Mouse (Mus musculus) forebrain, embryonic 10.5 days (tissue): Measurements from ENCODE around the gene Rsc1a1. TPM values are rescaled to one million over a fixed set of nuclear protein-coding genes. Genes with fewer than 3 reads are reported as not detected.

Source experiments
- DNase-seq: peaks from one replicate; pipeline ENCODE4 v3.0.0-alpha.2; 2017; ENCODE audit warnings: low spot score; ENCODE audit errors: extremely low spot score
- H3K27ac ChIP-seq: fragments of 300-500 bp; sonication (generic); 2 replicates; pipeline ENCODE4 v1.5.1; 2016; ENCODE audit warnings: mild to moderate bottlenecking
- H3K27me3 ChIP-seq: fragments of 300-500 bp; sonication (generic); 2 replicates; pipeline ENCODE4 v1.6.1; 2016; ENCODE audit warnings: mild to moderate bottlenecking; ENCODE audit not compliant: poor library complexity, severe bottlenecking
- H3K36me3 ChIP-seq: fragments of 300-500 bp; sonication (generic); replicated peaks from 2 replicates; pipeline ENCODE4 v1.6.1; 2016; ENCODE audit warnings: mild to moderate bottlenecking, moderate library complexity
- H3K4me1 ChIP-seq: fragments of 300-500 bp; sonication (generic); 2 replicates; pipeline ENCODE4 v1.6.1; 2016
- H3K4me3 ChIP-seq: fragments of 300-500 bp; sonication (generic); 2 replicates; pipeline ENCODE4 v1.5.1; 2016; ENCODE audit warnings: mild to moderate bottlenecking, moderate library complexity
- H3K9me3 ChIP-seq: fragments of 300-500 bp; sonication (generic); 2 replicates; pipeline ENCODE4 v1.6.1; 2016; ENCODE audit warnings: mild to moderate bottlenecking, moderate library complexity
- WGBS: fragments of 180-500 bp; shearing (Covaris S2); methylation state at CpG from one replicate; pipeline ENCODE4 v1.1.7; 2016; 5-methylcytosine and 5-hydroxymethylcytosine counted together
- polyA plus RNA-seq: library from polyadenylated mRNA; unstranded; fragments of >200 nt; fragmentation: Nextera tagmentation; extraction: Ambion mirVana; gene quantifications from 2 replicates; pipeline ENCODE4 v1.2.1, GENCODE M21; 2016

Gene Rsc1a1
- polyA plus RNA-seq, 1 experiment from 2014 or later, result 2.5 TPM

DNA sequence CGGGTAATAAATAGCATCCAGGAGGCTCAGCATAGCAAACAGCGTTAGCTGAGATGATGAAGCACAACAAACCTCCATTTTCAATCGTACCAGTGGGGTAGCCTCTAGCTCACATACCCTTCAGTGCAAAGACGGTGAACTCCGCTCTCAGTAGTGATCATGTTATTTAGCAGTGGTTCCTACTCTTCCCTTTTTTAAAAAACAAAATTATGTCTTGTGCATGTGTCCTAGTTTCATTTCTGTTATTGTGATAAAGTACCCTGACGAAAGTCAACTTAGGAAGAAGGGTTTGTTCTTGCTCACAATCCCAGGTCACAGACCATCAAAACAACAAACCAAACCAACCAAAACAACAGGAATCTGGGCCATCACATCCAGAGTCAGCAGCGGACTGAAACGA is 39.4 kb downstream of the Rsc1a1 start:
- Histone ChIP-seq H3K4me3 (no peak overlapping the region), H3K27ac (no peak overlapping the region), H3K36me3 (peaks cover 57% of the 10 kb centered on the region), H3K27me3 (no peaks in the 10 kb centered on the region), H3K9me3 (no peaks in the 10 kb centered on the region), H3K4me1 (no peaks in the 10 kb centered on the region)
- WGBS, result 95% methylated on average over 8 of the region's 8 CpGs
- no peak for DNase-seq

DNA sequence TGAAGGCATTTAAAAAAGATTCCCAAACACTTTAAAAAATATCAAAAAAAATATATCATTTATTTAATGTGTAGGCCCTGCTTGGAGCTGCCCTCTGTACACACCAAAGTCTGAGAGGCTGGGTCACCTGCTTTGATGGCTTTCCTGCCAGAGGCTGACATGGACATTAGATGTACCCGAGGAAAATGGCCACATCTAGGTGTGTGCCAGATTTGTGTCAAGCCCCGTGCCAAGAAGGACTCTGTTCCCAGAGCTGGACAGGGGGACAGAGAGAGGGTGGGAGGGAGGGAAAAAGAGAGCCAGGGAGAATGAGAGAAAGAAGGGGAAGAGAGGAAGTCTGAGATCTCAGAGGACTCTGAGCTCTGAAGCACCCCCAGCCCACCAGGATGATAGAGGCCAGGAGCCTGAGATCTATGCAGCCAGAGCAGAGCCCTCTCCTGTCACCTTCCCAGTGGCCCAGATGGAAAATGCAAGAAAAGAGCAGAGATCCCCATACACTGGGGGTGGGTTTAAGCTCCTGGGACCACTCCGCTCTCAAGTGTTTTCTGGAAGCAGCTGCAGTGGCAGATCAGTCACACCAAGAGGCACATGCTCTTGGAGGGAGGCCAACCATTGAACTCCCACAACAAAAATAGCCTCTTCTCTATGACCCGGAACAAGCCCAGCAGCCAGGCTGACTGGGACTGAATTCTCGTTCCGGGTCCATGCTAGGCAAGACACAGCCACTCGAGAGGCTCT is 42.1 kb downstream of the Rsc1a1 start:
- 89% methylated on average over 7 of the region's 7 CpGs for WGBS
- no peaks in the 10 kb centered on the region for H3K9me3 ChIP-seq
- no peak overlapping the region for H3K4me3 ChIP-seq
- peaks cover 57% of the 10 kb centered on the region for H3K36me3 ChIP-seq
- no peaks in the 10 kb centered on the region for H3K4me1 ChIP-seq
- no peaks in the 10 kb centered on the region for H3K27me3 ChIP-seq
- no peak overlapping the region for H3K27ac ChIP-seq
- no peak for DNase-seq

GRCm38 (mm10) chr4:141641961-141642811 is 43.2 kb downstream of the Rsc1a1 start:
- no peaks in the 10 kb centered on the region for H3K27me3 ChIP-seq
- H3K27ac ChIP-seq, result no peak overlapping the region
- H3K4me3 ChIP-seq, result no peak overlapping the region
- H3K36me3 ChIP-seq, result peaks cover 61% of the 10 kb centered on the region
- DNase-seq, result no peak
- no peaks in the 10 kb centered on the region for H3K9me3 ChIP-seq
- 0 out of 2 replicates have a peak, but pooled peaks cover 3% of the 10 kb centered on the region for H3K4me1 ChIP-seq
- 90% methylated on average over 25 of the region's 25 CpGs for WGBS

- Histone ChIP-seq H3K9me3 (no peaks in the 10 kb centered on the region), H3K4me3 (no peak overlapping the region), H3K4me1 (peaks cover 9% of the 10 kb centered on the region), H3K36me3 (peaks cover 61% of the 10 kb centered on the region), H3K27me3 (no peaks in the 10 kb centered on the region), H3K27ac (no peak overlapping the region)
- 90% methylated on average over 7 of the region's 7 CpGs for WGBS
- DNase-seq, result no peak
These were observed 44.0 kb downstream of the Rsc1a1 start for GRCm38 (mm10) chr4:141641353-141641771.

DNA sequence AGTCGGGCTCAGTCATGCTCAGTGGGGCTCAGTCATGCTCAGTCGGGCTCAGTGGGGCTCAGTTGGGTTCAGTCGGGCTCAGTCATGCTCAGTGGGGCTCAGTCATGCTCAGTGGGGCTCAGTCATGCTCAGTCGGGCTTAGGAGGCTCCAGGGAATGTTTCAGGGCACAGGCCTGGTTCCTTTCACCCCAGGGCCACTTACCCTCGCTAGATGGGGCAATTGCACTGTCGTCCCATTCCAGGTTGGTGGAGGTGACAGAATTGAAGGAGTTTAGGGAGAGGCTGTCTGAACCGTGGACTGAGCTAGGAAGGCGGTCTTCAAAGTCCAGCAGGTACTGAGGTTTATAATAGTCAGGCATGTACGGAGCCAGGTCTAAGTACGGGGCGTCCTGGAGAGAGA is 45.9 kb downstream of the Rsc1a1 start:
- Histone ChIP-seq H3K4me3 (no peak overlapping the region), H3K36me3 (peaks cover 68% of the 10 kb centered on the region), H3K27me3 (no peaks in the 10 kb centered on the region), H3K27ac (no peak overlapping the region), H3K4me1 (peaks cover 21% of the 10 kb centered on the region), H3K9me3 (no peaks in the 10 kb centered on the region)
- 70% methylated on average over 11 of the region's 11 CpGs for WGBS
- DNase-seq, result no peak

- H3K27ac ChIP-seq, result no peak overlapping the region
- WGBS, result 97% methylated on average over 5 of the region's 5 CpGs
- H3K4me1 ChIP-seq, result peaks cover 21% of the 10 kb centered on the region
- no peaks in the 10 kb centered on the region for H3K9me3 ChIP-seq
- no peak for DNase-seq
- H3K27me3 ChIP-seq, result no peaks in the 10 kb centered on the region
- H3K4me3 ChIP-seq, result no peak overlapping the region
- H3K36me3 ChIP-seq, result peaks cover 85% of the 10 kb centered on the region
These were observed 48.7 kb downstream of the Rsc1a1 start for GRCm38 (mm10) chr4:141636693-141637092.

GRCm38 (mm10) chr4:141635991-141636390 is 49.4 kb downstream of the Rsc1a1 start:
- Histone ChIP-seq H3K4me3 (no peak overlapping the region), H3K27ac (no peak overlapping the region), H3K27me3 (no peaks in the 10 kb centered on the region), H3K4me1 (peaks cover 21% of the 10 kb centered on the region), H3K9me3 (no peaks in the 10 kb centered on the region), H3K36me3 (peaks cover 85% of the 10 kb centered on the region)
- DNase-seq, result no peak
- 71% methylated on average over 9 of the region's 9 CpGs for WGBS

Other genes with a start within 250 kb of the Rsc1a1 start
- gene Srarp, start 249.5 kb downstream of the Rsc1a1 start, polyA plus RNA-seq, result not detected in 2 replicates
- 58.9 and 61.1 TPM in 2 replicates for gene Zbtb17, start 240.9 kb downstream of the Rsc1a1 start, polyA plus RNA-seq
- gene Spen, start 147.0 kb downstream of the Rsc1a1 start, polyA plus RNA-seq, result 10.7 and 12.0 TPM in 2 replicates
- 23.2 and 30.1 TPM in 2 replicates for gene Fblim1, start 79.5 kb downstream of the Rsc1a1 start, polyA plus RNA-seq
- 0.86 and 1.0 TPM in 2 replicates for gene Tmem82, start 67.0 kb downstream of the Rsc1a1 start, polyA plus RNA-seq
- not detected in 2 replicates for gene Slc25a34, start 61.8 kb downstream of the Rsc1a1 start, polyA plus RNA-seq
- 4.0 and 4.4 TPM in 2 replicates for gene Plekhm2, start 20.7 kb downstream of the Rsc1a1 start, polyA plus RNA-seq
- 27.3 and 27.4 TPM in 2 replicates for gene Ddi2, start 37.8 kb upstream of the Rsc1a1 start, polyA plus RNA-seq
- gene Agmat, start 61.1 kb upstream of the Rsc1a1 start, polyA plus RNA-seq, result not detected in 2 replicates
- gene Dnajc16, start 105.3 kb upstream of the Rsc1a1 start, polyA plus RNA-seq, result 4.8 TPM in 2 replicates
- gene Casp9, start 108.0 kb upstream of the Rsc1a1 start, polyA plus RNA-seq, result 23.4 and 24.8 TPM in 2 replicates
- not detected in 2 replicates for gene Cela2a, start 140.6 kb upstream of the Rsc1a1 start, polyA plus RNA-seq
- not detected in 2 replicates for gene Ctrc, start 160.8 kb upstream of the Rsc1a1 start, polyA plus RNA-seq
- 39.5 and 41.5 TPM in 2 replicates for gene Efhd2, start 189.3 kb upstream of the Rsc1a1 start, polyA plus RNA-seq